Mouse (Mus musculus) inflammation-experienced regulatory T-cells, adult 6 months (primary cell): Measurements from ENCODE around the gene Itgad. TPM values are rescaled to one million over a fixed set of nuclear protein-coding genes. Genes with fewer than 3 reads are reported as not detected.

ENCODE experiments used
- ATAC-seq: one replicate; pipeline ENCODE4 v1.8.0; 2017
- polyA plus RNA-seq, 3 experiments: library from polyadenylated mRNA; unstranded; fragments of 100-300 nt; shearing (Covaris generic); gene quantifications; one replicate each; pipeline ENCODE4 v1.2.1; 2017

Itgad gene
- polyA plus RNA-seq, 3 experiments from 2014 or later = 1.0 TPM; not detected in 2

DNA sequence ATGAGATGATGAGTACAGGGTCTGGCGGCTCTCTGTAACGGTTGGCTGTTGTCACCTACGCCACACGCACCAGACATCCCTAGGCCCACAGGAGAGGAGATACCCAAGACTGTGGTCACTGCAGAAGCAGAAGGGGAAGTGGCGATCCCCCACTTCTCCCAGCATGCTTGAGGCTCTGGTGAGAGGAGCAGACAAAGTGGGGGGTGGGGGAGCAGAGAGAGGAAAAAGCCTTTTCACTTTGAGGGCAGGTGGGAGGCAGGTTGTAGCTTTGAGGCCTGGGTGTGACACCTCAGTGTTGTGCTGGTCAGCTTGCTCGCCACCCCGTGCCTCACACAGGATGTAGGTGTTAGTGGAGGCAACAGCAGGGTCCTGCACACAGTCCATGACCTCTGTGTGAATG, 25.9 kb downstream of the Itgad start:
- no peak for ATAC-seq

DNA sequence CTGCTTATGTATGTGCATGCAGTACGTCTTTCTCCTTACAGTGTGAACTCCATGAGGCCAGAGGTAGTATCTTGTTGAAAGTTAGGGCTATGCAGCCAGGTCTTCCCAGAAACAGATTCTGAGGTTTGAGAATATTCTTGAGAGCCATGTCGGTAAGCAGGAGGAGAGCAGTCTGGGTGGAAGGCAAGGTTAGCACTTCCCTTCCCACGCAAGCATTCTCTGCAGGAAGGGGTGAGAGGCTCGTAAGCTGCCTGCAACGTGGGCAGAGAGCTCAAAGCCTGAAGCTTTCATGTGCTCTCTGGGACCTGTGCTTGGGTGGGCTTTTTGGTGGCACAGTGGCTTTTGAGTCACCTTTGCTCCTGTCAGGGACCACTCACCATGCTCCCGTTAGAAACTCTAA, 26.4 kb downstream of the Itgad start:
- no peak for ATAC-seq

- ATAC-seq = no peak
These were observed 27.5 kb downstream of the Itgad start for GRCm38 (mm10) chr7:128181691-128182090.

DNA sequence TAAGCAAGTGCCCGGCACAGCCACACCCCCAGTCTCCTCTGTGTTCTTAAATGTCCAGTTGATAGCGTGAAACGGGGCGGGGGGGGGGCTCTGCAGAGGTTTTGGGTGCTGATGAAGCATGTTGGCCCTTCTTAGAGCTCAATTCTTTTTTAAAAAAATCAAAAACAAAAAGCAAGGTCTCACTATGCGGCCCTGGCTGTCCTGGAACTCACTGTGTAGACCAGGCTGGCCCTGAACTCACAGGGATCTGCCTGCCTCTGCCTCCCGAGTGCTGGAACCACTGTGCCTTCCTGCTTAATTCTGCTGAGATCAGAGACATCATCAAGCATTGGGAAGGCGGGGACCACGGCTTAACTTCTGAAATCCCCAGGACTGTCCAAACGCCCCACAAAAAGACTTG, 47.4 kb downstream of the Itgad start:
- no peak for ATAC-seq

DNA sequence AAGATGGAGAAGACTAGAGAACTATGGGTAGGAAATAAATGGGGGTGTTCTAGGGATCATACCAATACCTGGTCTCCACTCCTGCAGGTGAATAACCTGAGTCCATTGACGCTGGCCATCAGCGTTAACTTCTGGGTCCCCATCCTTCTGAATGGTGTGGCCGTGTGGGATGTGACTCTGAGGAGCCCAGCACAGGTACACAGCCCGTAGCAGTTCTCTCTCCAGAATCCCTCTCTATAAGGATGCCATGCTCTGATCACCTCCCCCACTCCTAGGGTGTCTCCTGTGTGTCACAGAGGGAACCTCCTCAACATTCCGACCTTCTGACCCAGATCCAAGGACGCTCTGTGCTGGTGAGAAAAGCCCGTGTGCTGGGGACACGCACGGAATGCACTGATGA, 48.9 kb downstream of the Itgad start:
- ATAC-seq = no peak

DNA sequence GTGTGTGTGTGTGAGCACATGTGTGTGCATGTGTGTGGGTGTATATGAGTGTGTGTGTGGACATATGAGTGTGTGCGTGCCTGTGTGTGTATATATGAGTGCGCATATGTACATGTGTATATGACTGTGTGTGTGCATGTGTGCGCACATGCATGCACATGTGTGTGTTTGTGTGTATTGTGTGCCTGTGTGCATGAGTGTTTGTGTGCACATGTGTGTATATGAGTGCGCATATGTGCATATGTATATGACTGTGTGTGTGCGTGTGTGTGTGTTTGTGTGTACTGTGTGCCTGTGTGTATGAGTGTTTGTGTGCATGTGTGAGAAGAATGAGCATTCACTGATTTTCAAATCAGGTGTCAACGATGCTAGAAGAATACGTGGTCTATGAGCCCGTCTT, 50.0 kb downstream of the Itgad start:
- no peak for ATAC-seq

DNA sequence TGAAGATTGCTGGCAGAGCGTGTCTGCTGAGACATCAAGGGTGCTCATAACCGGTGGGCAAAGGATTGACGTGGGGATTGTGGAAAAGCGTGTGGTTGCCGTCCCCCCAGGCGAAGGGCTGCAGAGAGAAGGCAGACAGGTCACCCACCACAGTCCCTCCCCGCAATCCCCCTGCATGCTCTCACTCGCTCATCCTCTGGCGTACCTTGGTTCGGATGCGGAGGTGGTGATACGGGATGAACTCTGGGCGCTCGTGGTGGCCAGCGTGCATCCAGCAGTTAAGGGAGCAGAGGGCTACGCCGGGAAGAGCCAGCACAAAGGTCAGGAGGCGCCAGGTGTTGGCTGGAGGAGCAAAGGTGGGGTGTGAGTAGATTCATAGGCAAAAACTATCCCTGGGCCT, 51.5 kb downstream of the Itgad start:
- no peak for ATAC-seq

DNA sequence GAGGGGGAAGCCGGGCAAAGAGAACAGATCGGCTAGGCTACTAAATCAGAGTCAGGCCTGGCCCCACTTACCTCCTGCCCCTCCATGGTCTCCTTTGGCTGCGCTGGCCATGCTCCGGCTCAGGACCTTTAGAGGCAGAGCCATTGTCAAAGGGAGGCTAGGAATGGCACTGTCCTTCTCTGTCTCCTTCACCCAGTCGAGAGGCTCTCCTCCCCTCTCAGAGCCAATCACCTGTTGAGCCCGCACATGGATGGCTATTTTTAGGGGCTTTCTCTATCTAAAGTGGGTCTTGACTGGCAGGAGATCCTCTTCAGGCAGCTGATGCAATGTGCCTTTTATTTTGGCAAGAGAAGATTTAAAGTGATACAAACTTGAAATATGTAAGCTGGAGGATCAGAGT, 52.0 kb downstream of the Itgad start, which contains the start of gene Cox6a2:
Gene Cox6a2 (minus strand): TSS at position 236 of the 400 bp plus-strand sequence.
- ATAC-seq = no peak

- ATAC-seq = peak; percentile 46
These were observed 54.0 kb downstream of the Itgad start for GRCm38 (mm10) chr7:128208187-128208586.

DNA sequence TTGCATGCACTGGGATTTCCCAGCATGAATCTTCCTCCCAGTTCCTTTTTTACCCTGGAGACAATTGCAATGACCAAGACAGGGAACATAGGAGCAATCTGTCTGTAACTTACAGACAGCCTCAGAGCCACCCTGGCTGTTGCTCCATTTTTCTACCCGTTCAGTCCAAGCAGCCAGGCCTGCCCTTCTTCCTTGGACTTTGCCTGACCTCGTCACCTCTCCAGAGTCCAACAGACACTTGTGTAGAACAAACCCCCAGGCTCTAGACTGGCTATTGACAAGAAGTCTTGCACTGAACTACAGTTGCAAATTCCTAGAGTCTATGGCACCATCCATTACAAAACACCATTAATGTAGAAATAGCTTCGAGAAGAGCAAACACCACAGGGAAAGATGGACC, 55.6 kb downstream of the Itgad start:
- no peak for ATAC-seq

- no peak for ATAC-seq
These were observed 65.8 kb downstream of the Itgad start for GRCm38 (mm10) chr7:128219952-128220351.

- no peak for ATAC-seq
These were observed 66.8 kb downstream of the Itgad start for GRCm38 (mm10) chr7:128220936-128221335.

DNA sequence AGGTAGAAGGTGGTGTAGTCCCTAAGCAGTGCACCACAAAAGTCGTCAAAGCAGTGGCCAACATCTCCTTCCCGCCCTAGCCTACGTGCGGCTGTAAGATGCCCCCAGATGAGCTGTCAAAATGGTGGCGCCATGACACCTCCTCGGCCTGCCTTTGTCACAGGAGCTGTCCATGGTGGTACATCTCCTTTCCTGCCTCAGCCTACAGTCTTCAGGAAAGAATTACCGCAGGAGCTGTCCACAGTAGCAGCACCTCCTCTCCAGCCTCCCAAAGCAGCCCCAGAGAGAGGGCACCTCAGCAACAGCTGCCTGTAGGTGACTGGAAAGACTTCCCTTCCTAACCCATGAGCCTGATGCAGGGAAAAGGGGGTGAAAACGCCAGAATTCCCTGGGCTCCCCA, 77.6 kb downstream of the Itgad start:
- no peak for ATAC-seq

DNA sequence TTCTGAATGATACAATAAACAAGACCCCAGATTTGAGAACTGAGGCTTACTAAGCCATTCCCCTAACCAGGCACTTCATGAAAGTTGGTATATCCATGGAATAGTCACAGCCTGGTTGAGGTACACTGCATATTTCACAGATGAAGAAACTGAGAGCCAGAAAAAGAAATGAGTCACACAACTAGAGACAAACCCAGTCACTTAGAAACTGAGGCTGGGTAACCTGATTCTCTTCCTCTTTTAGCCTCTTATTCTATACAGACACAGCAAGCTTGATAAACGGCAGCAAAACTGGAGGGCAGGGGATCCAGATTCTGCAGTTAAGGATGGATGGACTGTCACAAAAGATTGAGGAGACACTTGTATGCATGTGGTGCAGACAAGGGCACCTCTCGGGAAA, 80.6 kb downstream of the Itgad start:
- no peak for ATAC-seq

DNA sequence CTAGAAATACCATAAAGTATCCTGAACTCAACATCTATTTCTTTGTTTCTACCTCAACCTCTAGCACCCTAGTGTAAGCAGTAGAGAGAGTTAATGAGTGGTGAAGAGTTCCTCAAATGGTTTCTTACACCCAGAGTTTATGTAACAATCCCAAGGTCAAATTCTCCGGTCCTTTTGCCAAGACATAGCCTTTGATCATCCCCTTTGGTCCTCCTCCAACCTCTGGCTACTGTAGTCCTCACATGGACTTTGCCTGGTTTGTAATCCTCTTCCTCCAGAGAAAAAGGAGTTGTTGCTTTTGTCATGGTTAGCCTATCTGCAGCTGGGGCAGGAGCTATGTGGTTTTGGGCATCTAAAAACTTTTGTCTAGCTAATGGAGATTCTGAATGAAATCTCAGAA, 81.3 kb downstream of the Itgad start:
- no peak for ATAC-seq

DNA sequence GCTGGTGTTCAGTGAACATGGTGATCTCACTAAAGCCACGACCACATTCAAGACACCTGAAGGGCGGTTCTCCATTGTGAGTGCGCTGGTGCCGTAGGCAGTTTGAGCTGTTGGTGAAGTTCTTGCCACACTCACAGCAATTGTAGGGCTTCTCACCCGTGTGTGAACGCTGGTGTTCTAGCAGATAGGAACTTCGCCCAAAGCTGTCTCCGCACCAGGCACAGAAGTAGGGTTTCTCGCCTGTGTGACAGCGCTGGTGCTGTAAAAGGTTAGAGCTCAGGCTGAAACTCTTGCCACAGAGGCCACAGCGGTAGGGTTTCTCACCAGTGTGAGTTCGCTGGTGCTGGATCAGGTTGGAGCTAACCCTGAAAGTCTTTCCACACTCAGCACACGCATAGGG, 82.2 kb downstream of the Itgad start:
- ATAC-seq = no peak

DNA sequence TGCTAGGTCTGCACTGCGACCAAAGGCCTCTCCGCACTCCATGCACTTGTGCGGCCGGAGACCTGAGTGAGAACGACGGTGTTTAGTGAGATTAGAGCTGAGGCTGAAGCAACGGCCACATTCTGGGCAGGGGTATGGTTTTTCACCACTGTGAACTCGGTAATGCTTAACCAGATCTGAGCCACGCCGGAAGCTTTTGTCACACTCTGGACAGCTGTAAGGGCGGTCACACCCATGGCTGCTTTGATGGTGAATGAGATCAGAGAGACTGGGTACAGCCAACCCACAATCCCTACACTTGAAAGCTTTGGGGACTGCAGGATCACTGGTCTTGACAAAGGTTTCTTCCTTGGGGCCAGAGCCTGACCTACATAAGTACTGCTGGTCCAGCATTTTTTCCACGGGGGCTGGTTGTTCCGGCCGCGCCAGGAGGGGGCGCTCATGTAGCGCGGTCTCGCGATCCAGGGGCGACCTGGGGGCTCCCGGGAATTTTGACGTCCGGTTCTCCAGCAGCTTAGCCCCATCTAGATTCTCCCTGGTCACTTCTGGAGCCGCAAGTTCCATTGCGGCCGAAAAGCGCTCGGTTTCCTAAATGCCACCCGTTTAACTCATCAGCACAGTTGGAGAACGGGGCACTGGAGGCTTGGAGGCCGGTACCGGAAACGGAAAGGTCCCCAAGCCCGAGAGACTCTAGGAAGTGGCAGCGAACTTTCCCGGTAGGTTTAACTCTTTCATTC, 82.8 kb downstream of the Itgad start, which contains the start of gene Armc5:
Gene Armc5 (plus strand): TSS at position 487 of the 737 bp plus-strand sequence.
- ATAC-seq = no peak

DNA sequence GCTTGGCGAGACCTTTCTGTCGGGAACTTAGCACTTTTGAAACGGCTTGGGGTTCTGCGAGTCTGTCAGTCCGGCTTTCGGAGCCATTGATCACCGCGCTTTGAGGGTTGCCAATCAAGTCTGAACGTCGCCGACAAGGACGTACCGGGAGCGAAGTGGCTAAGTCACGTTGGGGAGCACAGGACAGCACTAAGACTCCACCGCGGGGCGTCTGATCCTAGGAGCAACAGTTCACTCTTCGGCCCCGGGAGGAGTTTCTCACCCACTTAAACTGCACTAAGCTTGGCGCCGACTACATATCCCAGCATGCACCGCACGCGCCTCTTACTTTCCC, 83.4 kb downstream of the Itgad start:
- no peak for ATAC-seq

GRCm38 (mm10) chr7:128237927-128238778, 84.0 kb downstream of the Itgad start, which contains the start of gene 9130023H24Rik:
Gene 9130023H24Rik (minus strand): TSS chr7:128238031.
- peak; percentile 81 for ATAC-seq

- no peak for ATAC-seq
These were observed 84.8 kb downstream of the Itgad start for GRCm38 (mm10) chr7:128238991-128239390.

- ATAC-seq = no peak
These were observed 86.1 kb downstream of the Itgad start for GRCm38 (mm10) chr7:128240131-128240784.

DNA sequence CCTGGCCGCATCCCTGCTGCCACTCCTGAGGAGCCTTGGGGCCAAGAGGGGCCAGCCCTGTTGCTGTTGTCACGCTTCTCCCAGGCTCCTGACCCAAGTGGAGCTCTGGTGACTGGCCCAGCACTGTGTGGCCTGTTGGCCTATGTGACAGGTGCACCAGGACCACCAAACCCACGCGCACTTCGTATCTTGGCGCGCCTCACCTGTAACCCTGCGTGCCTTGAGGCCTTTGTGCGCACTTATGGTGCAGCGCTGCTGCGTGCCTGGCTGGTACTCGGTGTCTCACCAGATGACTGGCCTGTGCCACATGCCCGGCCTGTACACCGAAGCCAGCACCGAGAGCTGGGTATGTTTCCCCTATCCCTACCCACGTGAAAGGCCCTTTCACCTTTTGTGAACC, 88.2 kb downstream of the Itgad start:
- ATAC-seq = no peak

DNA sequence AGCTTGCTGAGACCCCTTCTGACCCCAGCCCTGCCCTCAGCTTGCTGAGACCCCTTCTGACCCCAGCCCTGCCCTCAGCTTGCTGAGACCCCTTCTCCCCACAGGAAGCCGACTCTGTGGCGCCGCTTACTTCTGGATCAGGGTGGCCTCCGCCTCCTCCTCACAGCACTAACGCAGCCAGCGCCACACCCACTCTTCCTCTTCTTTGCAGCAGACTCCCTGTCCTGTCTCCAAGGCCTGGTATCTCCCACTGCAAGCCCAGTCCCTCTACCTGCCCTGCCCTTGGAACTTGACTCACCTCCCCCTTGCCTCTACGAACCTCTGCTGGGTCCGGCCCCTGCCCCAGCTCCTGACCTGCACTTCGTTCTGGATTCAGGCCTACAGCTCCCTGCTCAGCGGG, 89.7 kb downstream of the Itgad start:
- no peak for ATAC-seq
